Mouse (Mus musculus): ENCODE data around the gene Tbc1d8.
A peak's percentile ranks its signal among the peaks of the same experiment; 100 is the strongest.

DNA sequence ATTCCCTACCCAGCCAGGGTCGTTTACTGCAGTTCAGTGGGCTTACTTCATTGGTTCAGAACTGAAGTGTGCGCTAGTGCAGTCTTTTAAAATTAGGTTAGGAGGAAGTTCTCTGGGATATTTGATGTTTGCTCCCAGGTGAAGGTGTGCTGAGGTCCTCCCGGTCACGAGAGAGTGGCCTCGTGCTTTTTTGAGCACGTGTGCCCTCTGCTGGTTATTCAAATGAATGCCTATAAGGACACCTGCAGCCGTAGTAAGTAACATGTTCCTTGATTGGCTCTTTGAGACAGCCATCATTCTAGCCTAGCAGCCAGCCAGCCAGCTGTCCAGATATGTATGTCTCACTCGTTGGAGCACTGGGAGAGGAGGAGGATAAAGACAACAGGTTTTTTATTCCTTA lies 137.9 kb downstream of the Tbc1d8 start:
- TF ChIP-seq POLR2A (IDR thresholded peaks at IDR 0.05; ENCODE audit: low read depth, low read length) (no peak), CTCF (IDR thresholded peaks at IDR 0.05; ENCODE audit: extremely low read depth, insufficient read depth, insufficient read length, insufficient replicate concordance) (peak; percentile 26; the same call in 1 of the 2 replicates)
